Mouse (Mus musculus) cerebral cortex, adult 2 months (tissue): ENCODE data around the gene Psg29.

Experiments used
- WGBS: fragments of 180-500 bp; shearing (Covaris S2); methylation state at CpG from one replicate; pipeline ENCODE4 v1.1.7; 2018; 5-methylcytosine and 5-hydroxymethylcytosine counted together

Gene Psg29

DNA sequence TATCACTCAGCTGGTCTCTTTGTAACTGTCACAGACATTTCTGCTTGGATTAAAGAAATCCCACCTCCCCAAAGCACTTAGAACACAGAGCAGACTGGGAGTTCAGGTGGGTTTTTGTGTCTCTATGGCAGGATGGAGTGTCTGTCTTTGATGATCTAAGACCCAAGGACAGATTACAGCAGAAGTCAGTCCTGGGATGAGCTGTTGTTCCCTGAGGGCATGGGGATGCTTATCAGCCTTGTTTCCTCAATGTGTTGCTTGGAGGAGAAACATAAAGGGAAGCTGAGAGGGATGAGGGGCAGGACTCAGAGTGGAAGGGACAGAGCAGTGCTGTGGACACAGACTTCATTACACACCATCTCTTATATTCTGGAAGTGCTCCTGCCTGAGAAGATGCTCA is at the start of gene Psg29:
Gene Psg29 (plus strand): TSS at position 301 of the 400 bp plus-strand sequence.

DNA sequence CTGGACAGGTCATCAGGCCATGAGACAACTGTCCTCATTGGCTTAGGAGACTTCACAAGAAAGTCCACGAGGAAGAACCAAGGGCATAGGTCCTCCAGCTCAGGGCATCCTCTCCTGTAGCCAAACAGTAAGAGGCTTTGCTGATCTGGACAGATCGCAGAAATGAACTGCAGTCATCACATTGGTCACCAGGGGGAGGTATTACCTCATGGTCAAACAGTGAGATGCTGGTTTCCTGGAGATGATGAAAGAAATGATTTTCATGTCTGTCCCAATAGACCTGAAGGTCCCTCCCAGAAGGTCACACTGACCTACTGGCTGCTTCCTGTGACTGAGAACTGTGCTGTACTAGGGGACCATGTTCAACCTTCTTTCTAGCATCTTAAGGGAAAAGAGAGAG is 47.6 kb upstream of the Psg29 start:
- WGBS, result 45% methylated on average over 2 of the region's 2 CpGs

DNA sequence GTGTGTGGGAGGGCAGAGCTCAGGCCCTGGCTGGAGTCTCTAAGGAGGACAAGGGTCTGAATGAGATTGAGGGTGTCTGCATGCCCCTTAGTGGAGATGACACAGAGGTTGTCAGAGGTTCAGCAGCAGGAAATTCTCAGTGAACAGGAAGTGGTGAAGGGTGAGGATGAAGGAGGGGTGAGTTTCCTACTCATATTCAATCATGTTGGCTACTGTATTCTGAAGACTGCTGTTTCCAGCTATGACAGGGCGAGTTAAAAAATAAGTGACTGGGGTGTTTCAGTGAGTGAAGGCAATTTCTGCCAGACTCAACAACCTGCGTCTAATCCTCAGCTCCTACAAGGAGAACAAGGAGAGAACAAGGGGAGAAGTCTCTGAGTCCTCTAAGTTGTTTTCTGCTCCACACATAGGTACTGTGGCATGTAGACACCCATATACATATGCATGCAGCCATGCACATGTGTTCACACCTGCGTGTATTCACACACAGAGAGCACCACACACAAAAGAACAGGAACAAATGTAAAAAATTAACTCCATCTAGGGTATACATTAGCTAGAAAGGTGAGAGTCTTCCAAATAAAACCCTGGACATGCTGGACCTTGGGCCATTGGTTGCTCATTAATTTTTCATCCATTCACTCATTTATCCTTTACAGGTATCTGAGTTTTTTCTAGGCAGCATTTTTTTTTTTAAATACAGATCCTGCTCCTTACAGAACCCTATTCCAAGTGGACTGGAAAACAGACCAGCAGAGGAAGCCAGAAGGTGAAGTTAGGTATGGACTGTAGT is 46.2 kb upstream of the Psg29 start:
- 69% methylated on average over 3 of the region's 3 CpGs for WGBS

DNA sequence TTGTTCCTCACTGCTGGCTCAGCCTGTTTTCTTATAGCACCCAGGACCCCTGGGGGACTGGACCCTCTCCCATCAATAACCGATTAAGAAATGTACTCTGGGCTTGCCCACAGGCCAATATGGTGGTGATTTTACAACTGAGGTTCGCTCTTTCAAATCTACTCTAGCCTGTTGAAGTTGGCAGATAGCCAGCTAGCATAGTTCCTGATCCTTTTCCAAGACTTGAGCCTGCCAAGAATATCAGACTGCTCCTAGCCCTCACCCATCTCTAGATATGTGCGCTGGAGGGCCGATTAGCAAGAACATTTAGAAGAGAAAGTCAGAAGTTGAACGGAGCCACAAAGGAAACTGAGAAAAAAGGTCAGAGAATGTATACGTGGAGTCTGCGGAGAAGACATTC is 44.3 kb upstream of the Psg29 start:
- 77% methylated on average over 7 of the region's 7 CpGs for WGBS

DNA sequence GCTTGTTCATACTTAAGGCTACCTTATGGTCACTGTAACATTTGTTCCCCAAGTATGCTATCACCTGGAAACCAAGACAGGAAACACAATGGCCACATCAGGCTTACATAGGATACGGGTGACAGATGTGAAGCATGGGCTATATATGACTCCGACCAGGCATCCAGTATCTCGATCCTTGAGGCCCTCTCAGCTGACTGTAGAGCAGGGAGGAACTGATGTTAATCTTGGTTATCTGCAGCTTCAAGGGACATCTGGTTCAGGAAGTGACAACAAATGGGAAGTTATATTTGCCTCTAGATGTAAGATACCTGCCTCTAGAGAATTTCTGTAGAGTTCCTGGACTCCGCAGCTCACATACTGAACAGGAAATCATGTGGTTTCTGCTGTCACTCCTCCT is 31.4 kb upstream of the Psg29 start:
- 79% methylated on average over 4 of the region's 4 CpGs for WGBS

DNA sequence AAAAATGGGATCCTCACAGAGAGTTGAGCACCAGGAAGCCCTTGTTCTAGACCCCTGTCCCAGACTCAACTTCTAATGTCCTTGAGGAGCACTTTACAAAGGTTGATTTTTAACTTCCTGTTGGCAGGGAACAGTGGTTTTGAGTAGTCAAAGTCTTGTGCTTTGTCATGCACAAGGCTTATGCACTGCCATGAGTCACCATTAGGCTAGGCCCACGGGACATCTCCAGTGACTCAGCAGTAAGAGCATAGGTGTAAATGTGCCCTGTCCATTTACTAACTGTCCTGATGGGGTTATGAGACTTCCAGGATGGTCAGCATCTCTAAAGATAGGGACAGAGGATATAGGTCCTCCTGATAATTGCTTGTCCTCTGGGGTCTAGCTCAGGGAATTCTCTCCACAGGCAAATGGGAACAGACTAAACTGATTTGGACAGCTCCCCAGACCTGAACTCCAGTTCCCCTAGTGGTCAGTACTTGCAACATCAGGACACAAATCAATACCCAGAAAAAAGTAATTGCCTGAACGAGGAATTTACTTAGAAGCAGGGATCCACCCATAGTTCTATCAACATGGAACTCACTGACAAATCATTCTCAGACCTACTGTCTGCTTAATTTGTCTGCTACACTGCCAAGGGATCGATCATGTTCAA is 2.4 kb downstream of the Psg29 start:
- WGBS, result 60% methylated on average over 3 of the region's 3 CpGs
